Mouse (Mus musculus) ES-Bruce4 (cell line): ENCODE measurements at regions not wholly inside any gene's neighbourhood (a gene's known extent, or its start where the extent isn't known, plus 50 kb on each side); places are given as distances from the start of the nearest gene placed in this dataset.

Experiments used
- H3K27ac ChIP-seq: 2 replicates; pipeline ENCODE4 v1.5.1; 2012; ENCODE audit warnings: low read length, inconsistent platforms; ENCODE audit not compliant: insufficient read depth
- H3K27me3 ChIP-seq: 2 replicates; pipeline ENCODE4 v1.6.1; 2012; ENCODE audit warnings: mild to moderate bottlenecking, low read length, inconsistent platforms; ENCODE audit not compliant: control insufficient read depth, poor library complexity, insufficient read depth, severe bottlenecking
- H3K36me3 ChIP-seq: 2 replicates; pipeline ENCODE4 v1.6.1; 2012; ENCODE audit warnings: inconsistent platforms, mild to moderate bottlenecking, low read length, moderate library complexity; ENCODE audit not compliant: control insufficient read depth, poor library complexity, insufficient read depth, severe bottlenecking
- H3K4me1 ChIP-seq: one replicate; pipeline ENCODE4 v1.8.1; 2011; ENCODE audit warnings: low read length; ENCODE audit not compliant: control insufficient read depth, insufficient read depth
- H3K4me3 ChIP-seq: 2 replicates; pipeline ENCODE4 v1.5.1; 2011; ENCODE audit warnings: low read depth, mild to moderate bottlenecking, low read length
- H3K9ac ChIP-seq: 2 replicates; pipeline ENCODE4 v1.6.1; 2012; ENCODE audit warnings: low read depth, mild to moderate bottlenecking, inconsistent platforms; ENCODE audit not compliant: poor library complexity, severe bottlenecking
- H3K9me3 ChIP-seq: replicated peaks from 2 replicates; pipeline ENCODE4 v1.6.1; 2012; ENCODE audit warnings: mild to moderate bottlenecking, low read length, inconsistent platforms; ENCODE audit not compliant: control insufficient read depth, poor library complexity, insufficient read depth, severe bottlenecking
- CTCF ChIP-seq: IDR thresholded peaks from one replicate; pipeline ENCODE4 v1.8.1; 2011; ENCODE audit warnings: low read depth, low read length
- EP300 ChIP-seq: IDR thresholded peaks from 2 replicates; pipeline ENCODE4 v1.6.1; 2011; ENCODE audit warnings: low read depth, low read length; ENCODE audit not compliant: insufficient read depth
- POLR2A ChIP-seq: IDR thresholded peaks from one replicate; pipeline ENCODE4 v1.8.1; 2011; ENCODE audit warnings: low read length; ENCODE audit not compliant: insufficient read depth

DNA sequence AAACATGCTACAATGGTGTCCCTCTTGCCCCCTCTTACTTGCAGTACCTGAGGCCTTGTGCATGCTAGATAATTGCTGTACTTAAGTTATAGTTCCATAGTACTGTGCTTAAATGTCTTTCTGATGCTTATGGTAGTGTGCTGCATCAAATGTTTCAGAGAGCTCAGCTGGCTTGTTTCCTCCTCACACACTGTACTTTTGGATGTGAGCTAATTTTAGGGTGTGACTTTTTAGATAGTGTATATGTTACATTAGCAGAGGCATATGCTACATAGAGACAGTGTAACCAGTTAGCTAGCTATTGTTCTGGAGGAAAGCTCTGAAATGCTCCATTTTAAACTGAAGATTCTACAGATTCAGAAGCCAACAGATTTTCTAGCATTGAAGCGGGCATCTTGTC is 467.9 kb upstream of the Nr5a2 start:
- Histone ChIP-seq H3K27ac (no peak overlapping the region), H3K4me1 (no peaks in the 10 kb centered on the region), H3K27me3 (no peaks in the 10 kb centered on the region), H3K9ac (no peak overlapping the region), H3K36me3 (no peaks in the 10 kb centered on the region), H3K9me3 (no peaks in the 10 kb centered on the region), H3K4me3 (no peak overlapping the region)
- no peak for TF ChIP-seq EP300
- no peak for TF ChIP-seq POLR2A

DNA sequence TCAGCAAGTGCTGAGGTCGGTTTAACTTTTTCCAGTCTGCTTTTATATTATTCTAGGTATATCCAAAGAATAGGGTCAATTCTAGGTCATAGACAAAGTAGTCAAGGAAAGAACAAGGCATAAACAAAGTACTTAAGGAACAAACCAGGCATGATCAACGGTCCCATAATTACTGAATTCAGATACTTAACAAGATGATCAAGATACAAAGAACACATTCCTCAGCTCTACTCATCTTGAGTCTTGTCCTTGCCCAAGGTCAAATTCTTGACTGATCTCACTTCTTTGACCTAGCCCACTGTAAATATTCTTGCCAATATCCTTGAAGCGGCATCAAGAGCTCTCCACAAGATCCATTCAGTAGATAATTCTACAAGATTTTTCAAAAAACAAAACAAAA is 458.1 kb upstream of the Nr5a2 start:
- H3K36me3 ChIP-seq = no peaks in the 10 kb centered on the region
- no peaks in the 10 kb centered on the region for H3K27me3 ChIP-seq
- H3K4me3 ChIP-seq = no peak overlapping the region
- H3K27ac ChIP-seq = no peak overlapping the region
- H3K9ac ChIP-seq = no peak overlapping the region
- H3K9me3 ChIP-seq = no peaks in the 10 kb centered on the region
- no peaks in the 10 kb centered on the region for H3K4me1 ChIP-seq
- TF ChIP-seq POLR2A = no peak
- no peak for TF ChIP-seq EP300
- no peak for TF ChIP-seq CTCF

DNA sequence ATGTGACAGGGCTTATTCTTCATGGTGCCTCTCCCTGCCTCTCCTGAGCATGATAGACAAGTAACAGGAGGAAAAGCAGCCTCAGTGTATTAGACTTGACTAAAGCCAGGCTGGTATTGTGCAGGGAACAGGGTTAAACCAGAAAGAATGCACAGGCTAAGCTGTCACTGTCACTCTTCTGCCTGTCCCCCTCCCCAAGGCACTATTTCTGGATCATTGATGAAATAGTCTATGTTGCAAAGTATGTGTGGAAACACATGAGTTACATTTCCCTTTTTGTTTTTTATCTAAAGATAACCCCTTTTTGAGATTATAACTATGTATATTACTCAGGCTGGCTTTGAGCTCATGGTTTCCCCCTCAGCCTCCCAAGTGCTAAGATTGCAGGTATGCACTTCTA is 436.5 kb upstream of the Nr5a2 start:
- H3K36me3 ChIP-seq = no peaks in the 10 kb centered on the region
- no peaks in the 10 kb centered on the region for H3K4me1 ChIP-seq
- no peak overlapping the region for H3K9ac ChIP-seq
- H3K4me3 ChIP-seq = no peak overlapping the region
- no peak for TF ChIP-seq EP300
- no peak for TF ChIP-seq POLR2A
- TF ChIP-seq CTCF = no peak
- H3K9me3 ChIP-seq = no peaks in the 10 kb centered on the region
- H3K27me3 ChIP-seq = no peaks in the 10 kb centered on the region
- no peak overlapping the region for H3K27ac ChIP-seq

DNA sequence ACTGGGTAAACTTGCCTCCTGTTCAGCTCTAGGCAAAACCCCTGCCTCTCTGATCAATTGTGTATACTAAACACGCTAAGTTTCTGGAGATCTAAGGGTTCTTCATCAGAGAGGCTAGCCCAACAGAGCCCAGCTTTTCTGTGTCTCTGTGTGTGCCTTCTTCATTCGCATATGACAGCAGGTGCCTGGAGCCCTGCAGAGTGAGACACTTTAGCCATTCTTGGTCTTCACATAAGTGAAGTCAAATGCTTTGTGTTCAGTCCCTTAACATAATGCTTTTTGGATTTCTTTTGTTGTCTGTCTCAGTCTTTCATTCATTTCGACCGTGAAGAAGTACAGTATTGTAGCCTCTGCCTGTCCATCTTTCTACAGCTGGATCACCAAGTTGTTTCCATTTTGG is 427.3 kb upstream of the Nr5a2 start:
- Histone ChIP-seq H3K36me3 (no peaks in the 10 kb centered on the region), H3K4me3 (no peak overlapping the region), H3K9ac (no peak overlapping the region), H3K27me3 (no peaks in the 10 kb centered on the region), H3K27ac (no peak overlapping the region), H3K9me3 (no peaks in the 10 kb centered on the region), H3K4me1 (no peaks in the 10 kb centered on the region)
- no peak for TF ChIP-seq CTCF
- no peak for TF ChIP-seq POLR2A
- TF ChIP-seq EP300 = no peak

DNA sequence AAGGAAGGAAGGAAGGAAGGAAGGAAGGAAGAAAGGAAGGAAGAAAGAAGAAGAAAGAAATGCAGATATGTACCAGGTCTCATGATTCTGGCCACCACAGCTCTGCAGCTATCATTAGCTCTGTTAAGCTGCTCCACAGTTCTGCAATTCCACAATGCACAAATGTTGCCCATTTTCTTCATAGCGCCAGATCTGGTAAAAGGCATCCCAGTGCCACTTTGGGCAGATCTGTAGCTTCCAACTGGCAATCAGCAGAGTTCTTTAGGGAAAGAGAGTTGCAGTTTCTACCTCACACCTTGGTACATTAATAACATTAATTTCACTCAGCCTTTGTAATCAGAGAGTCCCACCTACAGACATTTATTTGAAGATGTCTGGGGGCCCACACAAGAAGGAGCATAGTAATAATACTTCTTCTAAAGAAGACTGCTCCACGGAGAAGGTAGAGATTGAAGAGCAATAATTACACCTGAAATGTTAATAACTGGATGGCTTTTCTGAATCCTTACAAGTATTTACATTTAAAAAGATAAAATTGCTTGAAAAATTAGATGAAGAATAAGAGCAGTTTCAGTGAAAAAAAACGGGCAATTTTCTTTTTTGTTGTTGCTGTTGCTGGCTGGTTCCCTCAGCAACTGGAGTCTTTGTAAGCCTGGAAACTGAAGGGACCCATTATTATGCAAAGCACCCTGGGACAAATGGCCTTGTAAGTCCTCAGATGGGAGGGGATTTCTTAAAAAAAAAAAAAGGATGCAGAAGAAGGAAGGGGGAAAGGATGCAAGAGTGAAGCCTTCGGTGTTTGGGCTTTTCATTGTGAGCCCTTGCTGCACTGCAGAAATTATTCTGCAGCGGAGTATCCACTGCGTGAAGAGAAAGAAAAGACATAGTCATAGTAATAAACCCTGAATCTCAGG is 418.1 kb upstream of the Nr5a2 start:
- no peaks in the 10 kb centered on the region for H3K36me3 ChIP-seq
- H3K9me3 ChIP-seq = no peaks in the 10 kb centered on the region
- no peak for TF ChIP-seq EP300
- no peak for TF ChIP-seq CTCF
- no peak for TF ChIP-seq POLR2A
- H3K4me3 ChIP-seq = no peak overlapping the region
- no peak overlapping the region for H3K27ac ChIP-seq
- H3K4me1 ChIP-seq = peaks cover 1% of the 10 kb centered on the region
- no peak overlapping the region for H3K9ac ChIP-seq
- H3K27me3 ChIP-seq = no peaks in the 10 kb centered on the region

DNA sequence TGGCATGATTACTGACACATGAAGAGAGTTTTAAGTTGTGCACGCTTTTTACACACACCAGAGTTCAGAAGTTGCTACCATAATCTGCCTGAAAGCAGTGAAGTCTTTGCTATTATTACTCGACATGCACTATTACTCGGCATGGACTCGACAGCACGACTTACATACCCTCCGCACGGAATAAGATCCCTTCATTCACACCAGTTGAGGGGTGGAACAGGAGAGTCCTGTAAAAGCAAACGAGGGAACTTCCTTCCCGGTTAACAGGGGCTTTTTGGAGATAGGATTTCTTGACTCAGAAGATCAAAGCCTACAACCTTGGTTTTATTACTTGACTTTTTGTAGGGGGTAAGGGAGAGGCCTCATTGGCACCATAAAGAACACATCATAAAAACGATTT is 416.4 kb upstream of the Nr5a2 start:
- Histone ChIP-seq H3K9ac (no peak overlapping the region), H3K36me3 (no peaks in the 10 kb centered on the region), H3K27ac (no peak overlapping the region), H3K4me3 (no peak overlapping the region), H3K9me3 (no peaks in the 10 kb centered on the region), H3K4me1 (peaks cover 1% of the 10 kb centered on the region), H3K27me3 (no peaks in the 10 kb centered on the region)
- TF ChIP-seq POLR2A (no peak), CTCF (no peak), EP300 (no peak)
